Mouse (Mus musculus) liver, embryonic 15.5 days (tissue): ENCODE results near the gene Limch1. TPM values are rescaled to one million over a fixed set of nuclear protein-coding genes. Genes with fewer than 3 reads are reported as not detected.

Experiments
- ATAC-seq: fragments of 200-750 bp; cut with Nextera tagmentation; 2 replicates; pipeline ENCODE4 v1.8.0; 2017; ENCODE audit warnings: moderate number of reproducible peaks, mild to moderate bottlenecking, moderate library complexity; ENCODE audit not compliant: insufficient read depth
- H3K27ac ChIP-seq: fragments of 300-500 bp; sonication (generic); replicated peaks from 2 replicates; pipeline ENCODE4 v1.5.1; 2015; ENCODE audit warnings: mild to moderate bottlenecking, inconsistent platforms
- H3K27me3 ChIP-seq: fragments of 300-500 bp; sonication (generic); 2 replicates; pipeline ENCODE4 v1.6.1; 2015; ENCODE audit warnings: mild to moderate bottlenecking, inconsistent platforms
- H3K36me3 ChIP-seq: fragments of 300-500 bp; sonication (generic); replicated peaks from 2 replicates; pipeline ENCODE4 v1.6.1; 2015; ENCODE audit warnings: moderate library complexity, mild to moderate bottlenecking, inconsistent platforms
- H3K4me1 ChIP-seq: fragments of 300-500 bp; sonication (generic); replicated peaks from 2 replicates; pipeline ENCODE4 v1.6.1; 2015; ENCODE audit warnings: inconsistent platforms
- H3K4me2 ChIP-seq: fragments of 300-500 bp; sonication (generic); 2 replicates; pipeline ENCODE4 v1.6.1; 2015; ENCODE audit warnings: moderate library complexity, mild to moderate bottlenecking, inconsistent platforms
- H3K4me3 ChIP-seq: fragments of 300-500 bp; sonication (generic); replicated peaks from 2 replicates; pipeline ENCODE4 v1.5.1; 2015; ENCODE audit warnings: mild to moderate bottlenecking, inconsistent platforms
- H3K9ac ChIP-seq: fragments of 300-500 bp; sonication (generic); 2 replicates; pipeline ENCODE4 v1.6.1; 2015; ENCODE audit warnings: moderate library complexity, mild to moderate bottlenecking, inconsistent platforms
- H3K9me3 ChIP-seq: fragments of 300-500 bp; sonication (generic); replicated peaks from 2 replicates; pipeline ENCODE4 v1.6.1; 2016; ENCODE audit warnings: inconsistent platforms
- WGBS: fragments of 180-500 bp; shearing (Covaris S2); methylation state at CpG from one replicate; pipeline ENCODE4 v1.1.7; 2015; ENCODE audit warnings: mixed read lengths; ENCODE audit not compliant: insufficient replicate concordance; 5-methylcytosine and 5-hydroxymethylcytosine counted together
- polyA plus RNA-seq: library from polyadenylated mRNA; unstranded; fragments of >200 nt; fragmentation: Nextera tagmentation; extraction: Ambion mirVana; gene quantifications from 2 replicates; pipeline ENCODE4 v1.2.1, GENCODE M21; 2015

Gene Limch1
- polyA plus RNA-seq, 1 experiment from 2014 or later = 1.8 TPM

GRCm38 (mm10) chr5:66718880-66719279, 26.7 kb upstream of the Limch1 start:
- Histone ChIP-seq H3K4me3 (no peak overlapping the region), H3K27ac (no peak overlapping the region), H3K9ac (no peak overlapping the region), H3K4me2 (no peak overlapping the region), H3K36me3 (no peaks in the 10 kb centered on the region), H3K9me3 (no peaks in the 10 kb centered on the region), H3K27me3 (peaks cover 4% of the 10 kb centered on the region; the same call in 1 of the 2 replicates), H3K4me1 (no peaks in the 10 kb centered on the region)
- ATAC-seq = no peak
- 50% methylated on average over 7 of the region's 7 CpGs for WGBS

- Histone ChIP-seq H3K27me3 (peaks cover 4% of the 10 kb centered on the region; the same call in 1 of the 2 replicates), H3K27ac (no peak overlapping the region), H3K36me3 (no peaks in the 10 kb centered on the region), H3K4me3 (no peak overlapping the region), H3K4me2 (no peak overlapping the region), H3K4me1 (no peaks in the 10 kb centered on the region), H3K9ac (no peak overlapping the region), H3K9me3 (no peaks in the 10 kb centered on the region)
- ATAC-seq = no peak
- WGBS = 39% methylated on average over 5 of the region's 5 CpGs
Observed at GRCm38 (mm10) chr5:66720921-66721320, 24.7 kb upstream of the Limch1 start.

- Histone ChIP-seq H3K27ac (no peak overlapping the region), H3K4me3 (no peak overlapping the region), H3K27me3 (peaks cover 4% of the 10 kb centered on the region; the same call in 1 of the 2 replicates), H3K4me2 (no peak overlapping the region), H3K36me3 (no peaks in the 10 kb centered on the region), H3K9ac (no peak overlapping the region), H3K9me3 (no peaks in the 10 kb centered on the region), H3K4me1 (no peaks in the 10 kb centered on the region)
- 30% methylated on average over 9 of the region's 9 CpGs for WGBS
- no peak for ATAC-seq
Observed at GRCm38 (mm10) chr5:66722586-66722985, 23.0 kb upstream of the Limch1 start.

DNA sequence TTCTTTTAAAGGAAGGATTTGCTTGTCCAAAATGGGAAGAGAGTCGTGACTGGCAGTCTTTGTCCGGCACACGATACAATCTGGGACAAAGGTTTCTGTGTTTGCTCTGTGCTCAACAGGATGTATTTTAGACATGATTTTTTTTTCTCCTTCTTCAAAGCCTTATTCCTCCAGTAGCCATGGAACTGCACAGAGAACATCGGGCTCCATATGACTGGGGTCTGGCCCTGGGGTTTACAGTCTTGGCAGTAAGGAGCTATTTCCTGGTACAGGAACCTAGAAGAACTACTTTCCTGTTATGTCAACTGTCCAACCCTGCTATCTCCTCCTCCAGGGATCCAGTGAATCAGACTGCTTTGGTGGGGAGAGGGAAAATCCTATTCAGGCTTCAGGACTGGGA, 22.6 kb upstream of the Limch1 start:
- Histone ChIP-seq H3K4me3 (no peak overlapping the region), H3K9me3 (no peaks in the 10 kb centered on the region), H3K36me3 (no peaks in the 10 kb centered on the region), H3K27ac (no peak overlapping the region), H3K4me1 (no peaks in the 10 kb centered on the region), H3K27me3 (peaks cover 4% of the 10 kb centered on the region; the same call in 1 of the 2 replicates), H3K4me2 (no peak overlapping the region), H3K9ac (no peak overlapping the region)
- ATAC-seq = no peak
- 24% methylated on average over 4 of the region's 4 CpGs for WGBS

GRCm38 (mm10) chr5:66723626-66724025, 22.0 kb upstream of the Limch1 start:
- H3K4me2 ChIP-seq = no peak overlapping the region
- no peaks in the 10 kb centered on the region for H3K9me3 ChIP-seq
- no peak overlapping the region for H3K27ac ChIP-seq
- peaks cover 4% of the 10 kb centered on the region; the same call in 1 of the 2 replicates for H3K27me3 ChIP-seq
- H3K4me1 ChIP-seq = no peaks in the 10 kb centered on the region
- H3K9ac ChIP-seq = no peak overlapping the region
- H3K4me3 ChIP-seq = no peak overlapping the region
- no peaks in the 10 kb centered on the region for H3K36me3 ChIP-seq
- WGBS = 58% methylated on average over 3 of the region's 3 CpGs
- ATAC-seq = no peak

- H3K9ac ChIP-seq = no peak overlapping the region
- no peak overlapping the region for H3K4me2 ChIP-seq
- H3K4me3 ChIP-seq = no peak overlapping the region
- no peaks in the 10 kb centered on the region for H3K4me1 ChIP-seq
- no peak overlapping the region for H3K27ac ChIP-seq
- H3K9me3 ChIP-seq = no peaks in the 10 kb centered on the region
- no peaks in the 10 kb centered on the region for H3K36me3 ChIP-seq
- H3K27me3 ChIP-seq = no peaks in the 10 kb centered on the region
- 64% methylated on average over 4 of the region's 4 CpGs for WGBS
- ATAC-seq = no peak
Observed at GRCm38 (mm10) chr5:66729306-66729705, 16.3 kb upstream of the Limch1 start.

GRCm38 (mm10) chr5:66730621-66731301, 14.9 kb upstream of the Limch1 start:
- no peak overlapping the region for H3K27ac ChIP-seq
- no peak overlapping the region for H3K9ac ChIP-seq
- H3K4me3 ChIP-seq = no peak overlapping the region
- H3K4me2 ChIP-seq = no peak overlapping the region
- no peaks in the 10 kb centered on the region for H3K27me3 ChIP-seq
- H3K9me3 ChIP-seq = no peaks in the 10 kb centered on the region
- 40% methylated on average over 11 of the region's 11 CpGs for WGBS
- no peaks in the 10 kb centered on the region for H3K36me3 ChIP-seq
- H3K4me1 ChIP-seq = no peaks in the 10 kb centered on the region
- no peak for ATAC-seq

- Histone ChIP-seq H3K27me3 (no peaks in the 10 kb centered on the region), H3K4me1 (no peaks in the 10 kb centered on the region), H3K36me3 (no peaks in the 10 kb centered on the region), H3K4me3 (no peak overlapping the region), H3K4me2 (no peak overlapping the region), H3K9me3 (no peaks in the 10 kb centered on the region), H3K9ac (no peak overlapping the region), H3K27ac (no peak overlapping the region)
- ATAC-seq = no peak
- 55% methylated on average over 1 of the region's 1 CpGs for WGBS
Observed at GRCm38 (mm10) chr5:66731302-66731697, 14.3 kb upstream of the Limch1 start.

DNA sequence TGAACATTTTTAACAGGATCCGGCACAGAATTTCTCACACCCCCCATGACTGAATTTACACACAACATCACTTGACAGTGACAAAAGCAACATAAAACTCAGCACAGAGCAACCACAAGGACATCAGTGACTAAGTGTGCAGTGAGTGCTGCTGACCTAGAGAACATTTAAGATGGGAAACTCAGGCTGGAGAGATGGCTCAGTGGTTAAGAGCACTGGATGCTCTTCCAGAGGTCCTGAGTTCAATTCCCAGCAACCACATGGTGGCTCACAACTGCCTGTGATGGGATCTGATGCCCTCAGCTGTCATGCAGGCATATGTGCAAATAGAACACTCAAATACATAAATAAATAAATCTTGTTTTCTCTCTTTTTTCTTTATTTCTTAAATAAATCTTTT, 12.1 kb upstream of the Limch1 start:
- no peak for ATAC-seq
- Histone ChIP-seq H3K27me3 (no peaks in the 10 kb centered on the region), H3K4me2 (no peak overlapping the region), H3K27ac (no peak overlapping the region), H3K4me1 (no peaks in the 10 kb centered on the region), H3K9me3 (no peaks in the 10 kb centered on the region), H3K4me3 (no peak overlapping the region), H3K9ac (no peak overlapping the region), H3K36me3 (no peaks in the 10 kb centered on the region)
- 75% methylated on average over 1 of the region's 1 CpGs for WGBS

DNA sequence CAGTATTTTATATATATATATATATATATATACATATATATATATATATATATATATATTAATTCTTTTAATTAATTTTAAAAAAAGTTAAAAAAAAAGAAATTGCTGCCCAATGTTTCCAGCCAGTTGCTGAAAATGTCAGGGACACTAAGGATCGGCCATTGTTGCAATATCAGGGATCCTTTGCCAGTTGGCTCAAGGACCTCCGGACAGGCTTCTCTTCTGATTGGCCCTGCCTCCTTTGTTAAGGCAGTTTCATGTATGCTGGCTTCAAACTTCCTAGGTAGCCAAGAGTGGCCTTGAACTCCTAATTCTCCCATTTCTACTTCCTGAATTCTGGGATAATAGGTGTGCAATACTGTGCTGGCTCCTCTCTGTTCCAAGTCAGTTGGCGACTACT, 6.3 kb upstream of the Limch1 start:
- ATAC-seq = no peak
- Histone ChIP-seq H3K36me3 (no peaks in the 10 kb centered on the region), H3K27me3 (peaks cover 5% of the 10 kb centered on the region; the same call in 1 of the 2 replicates), H3K4me2 (no peak overlapping the region), H3K9ac (no peak overlapping the region), H3K4me3 (no peak overlapping the region), H3K4me1 (no peaks in the 10 kb centered on the region), H3K27ac (no peak overlapping the region), H3K9me3 (no peaks in the 10 kb centered on the region)
- 66% methylated on average over 3 of the region's 3 CpGs for WGBS

DNA sequence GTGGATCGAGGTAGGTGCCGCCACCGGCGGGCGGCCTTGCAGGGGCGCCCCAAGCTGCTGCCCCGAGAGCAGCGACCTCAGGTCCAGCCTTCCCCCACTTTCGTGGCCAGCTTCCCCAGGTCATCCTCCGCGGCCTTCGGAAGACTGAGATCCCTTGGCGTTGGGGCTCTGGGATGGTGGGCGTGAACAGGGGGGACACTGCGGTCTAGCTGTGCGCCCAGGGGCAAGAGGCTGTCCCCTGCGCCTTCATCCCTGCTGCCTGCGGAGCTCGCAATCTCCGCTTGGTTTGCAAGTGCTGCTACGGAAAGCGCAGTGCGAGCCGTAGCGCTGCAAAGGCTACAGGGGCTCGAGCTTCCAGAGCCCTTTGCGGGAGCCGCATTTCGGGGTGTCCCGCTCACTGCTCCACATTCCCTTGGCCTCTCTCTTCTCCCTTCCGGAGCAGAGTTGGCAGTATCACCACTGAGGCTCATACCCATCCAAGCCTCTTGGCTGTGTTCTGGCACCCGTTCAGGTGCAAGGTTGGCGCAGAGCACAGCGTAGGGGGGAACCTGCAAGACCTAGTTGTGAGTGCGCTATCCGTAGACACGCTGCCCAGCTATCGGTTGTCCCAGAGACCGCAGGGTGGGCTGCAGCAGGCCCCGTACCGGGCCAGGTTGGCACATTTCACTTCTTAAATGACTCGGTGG, 512 bp downstream of the Limch1 start:
- Histone ChIP-seq H3K4me2 (peak overlapping the region; percentile 67), H3K4me1 (0 out of 2 replicates have a peak, but pooled peaks cover 4% of the 10 kb centered on the region), H3K27ac (no peak overlapping the region), H3K36me3 (no peaks in the 10 kb centered on the region), H3K4me3 (peak overlapping the region; percentile 46), H3K27me3 (peaks cover 47% of the 10 kb centered on the region), H3K9ac (no peak overlapping the region), H3K9me3 (no peaks in the 10 kb centered on the region)
- no peak for ATAC-seq
- WGBS = under 1% methylated on average over 42 of the region's 42 CpGs
